Mouse (Mus musculus) spleen, postnatal 14 days (tissue): ENCODE measurements around the gene Hpf1.

ENCODE experiments used
- DNase-seq, 2 experiments: peaks; one replicate each; pipeline ENCODE4 v3.0.0; 2021 to 2022; ENCODE audit warnings: low spot score in 2 of 2

The Hpf1 gene

DNA sequence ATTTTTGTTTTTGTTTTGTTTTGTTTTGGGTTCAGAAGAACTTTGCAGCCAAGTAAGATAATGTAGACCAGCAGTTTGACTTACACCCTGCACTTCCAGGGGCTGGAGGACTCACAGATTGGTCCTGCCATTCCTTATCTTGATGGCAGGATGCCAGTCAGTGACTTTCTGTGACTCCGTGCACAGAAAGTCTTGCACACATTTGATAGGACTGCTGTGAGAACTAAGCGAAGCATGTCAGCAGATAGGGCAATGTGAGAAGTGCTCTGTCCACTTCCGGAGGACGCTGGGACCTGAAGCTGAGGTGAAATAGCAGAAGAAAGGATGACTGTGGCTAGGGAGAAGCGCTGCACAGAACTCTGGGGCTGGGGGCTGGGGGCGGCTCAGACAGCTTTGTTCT, 5.7 kb downstream of the Hpf1 start:
- DNase-seq = no peak

DNA sequence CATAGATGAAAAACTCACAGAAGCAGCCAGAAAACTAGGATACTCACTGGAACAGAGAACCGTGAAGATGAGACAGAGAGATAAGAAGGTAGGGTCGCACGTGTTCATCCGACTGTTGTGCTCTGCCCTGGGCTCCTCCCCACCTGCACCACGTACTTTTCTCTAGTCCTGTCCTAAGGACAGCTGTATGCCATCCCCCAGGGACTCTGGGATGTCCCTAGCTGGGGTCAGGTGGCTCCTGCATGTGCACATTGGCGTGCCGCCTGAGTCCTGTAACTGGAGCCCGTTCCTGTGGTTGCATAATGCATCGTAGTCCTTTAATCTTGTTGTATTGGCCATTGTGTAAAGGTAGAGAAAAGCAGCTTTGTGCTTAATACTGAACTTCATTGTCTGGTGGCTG, 9.9 kb downstream of the Hpf1 start:
- no peak for DNase-seq

DNA sequence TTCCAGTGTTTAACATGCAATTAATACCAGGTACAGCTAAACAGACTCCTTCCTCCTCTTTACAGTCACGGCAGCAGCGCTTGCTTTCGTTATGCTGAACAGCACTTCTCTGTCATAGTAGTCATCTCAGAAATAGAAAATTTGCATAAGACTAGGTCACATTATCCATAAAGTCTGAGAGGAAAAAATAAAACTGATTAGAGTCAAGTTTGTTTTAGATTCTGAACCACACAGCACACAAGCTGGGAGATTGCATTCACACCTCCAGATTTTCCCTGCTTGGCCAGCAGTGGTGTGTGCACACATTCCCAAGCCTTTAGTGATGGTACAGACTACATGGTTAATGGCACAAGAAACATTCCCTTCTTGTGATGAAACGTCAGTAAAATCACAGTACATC, 21.9 kb downstream of the Hpf1 start:
- DNase-seq = no peak

DNA sequence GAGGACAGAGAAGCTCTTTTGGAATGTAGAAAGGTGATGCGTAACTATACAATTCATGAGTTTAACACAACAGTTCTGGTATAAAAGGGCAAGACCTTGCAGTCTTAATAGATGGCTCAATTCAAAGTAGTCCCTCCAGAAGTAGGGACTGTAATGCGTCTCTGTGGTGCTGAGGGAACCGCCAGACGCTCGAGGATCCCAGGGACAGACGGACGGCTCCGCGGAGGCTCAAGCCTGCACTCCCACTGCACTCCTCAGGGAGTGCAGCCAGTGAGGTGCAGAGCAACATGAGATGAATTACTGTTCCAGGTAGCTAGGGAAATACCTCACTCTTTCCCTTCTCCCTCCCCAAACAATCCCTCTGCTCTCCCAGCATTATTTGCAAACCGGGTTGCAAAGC, 22.3 kb downstream of the Hpf1 start:
- DNase-seq = no peak

DNA sequence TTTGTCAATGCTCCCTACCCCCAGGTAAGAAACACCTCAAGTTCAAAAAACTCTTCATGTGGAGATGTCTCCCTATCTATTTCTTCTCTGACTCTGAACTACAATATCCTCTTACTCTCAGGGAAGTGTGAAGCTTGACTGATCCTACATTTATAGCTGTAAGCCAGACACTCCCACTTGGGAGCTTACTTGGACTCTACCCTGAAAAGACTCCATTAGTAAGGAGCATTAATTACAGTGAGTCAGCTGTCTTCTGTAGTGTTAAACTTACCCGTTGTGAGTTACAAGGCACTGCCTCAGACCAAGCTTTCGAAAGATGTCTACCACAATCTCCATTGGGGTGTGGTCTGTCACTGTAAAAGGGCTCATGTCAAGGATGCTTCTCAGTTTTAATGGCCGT, 28.9 kb downstream of the Hpf1 start:
- DNase-seq = no peak

DNA sequence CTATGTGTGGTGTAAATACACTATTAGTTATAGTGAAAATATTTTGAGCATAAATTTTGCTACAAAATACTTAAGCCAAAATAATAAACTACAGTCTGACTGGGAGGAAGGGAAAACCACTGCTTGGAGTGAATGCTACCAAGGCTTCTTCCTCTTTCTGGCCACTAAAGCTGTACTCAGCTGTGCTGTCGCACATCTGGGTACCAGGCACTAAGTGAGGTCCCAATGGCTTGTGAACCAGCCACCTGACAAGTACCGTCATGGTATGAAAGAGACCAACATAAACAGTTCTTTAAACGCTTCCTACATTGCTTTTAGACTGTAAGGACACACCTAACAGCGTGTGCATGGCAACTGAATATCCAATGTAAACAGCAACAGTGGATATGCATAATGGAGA, 30.0 kb downstream of the Hpf1 start:
- DNase-seq = no peak

DNA sequence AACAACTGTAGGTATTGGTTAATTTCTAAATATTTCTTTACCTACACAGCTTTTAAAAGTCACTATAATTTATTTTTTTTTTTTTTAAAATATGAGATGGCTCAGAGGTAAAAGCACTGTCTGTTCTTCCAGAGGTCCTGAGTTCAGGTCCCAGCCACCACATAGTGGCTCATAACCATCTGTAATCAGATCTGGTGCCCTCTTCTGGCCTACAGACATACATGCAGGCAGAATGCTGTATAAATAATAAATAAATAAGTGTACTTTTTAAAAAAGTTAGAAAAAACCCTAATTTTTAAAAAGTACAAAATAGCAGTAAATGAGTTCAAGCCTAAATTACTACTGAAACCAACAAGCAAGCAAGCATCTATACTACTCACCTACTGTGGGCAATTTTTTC, 43.4 kb downstream of the Hpf1 start:
- no peak for DNase-seq

DNA sequence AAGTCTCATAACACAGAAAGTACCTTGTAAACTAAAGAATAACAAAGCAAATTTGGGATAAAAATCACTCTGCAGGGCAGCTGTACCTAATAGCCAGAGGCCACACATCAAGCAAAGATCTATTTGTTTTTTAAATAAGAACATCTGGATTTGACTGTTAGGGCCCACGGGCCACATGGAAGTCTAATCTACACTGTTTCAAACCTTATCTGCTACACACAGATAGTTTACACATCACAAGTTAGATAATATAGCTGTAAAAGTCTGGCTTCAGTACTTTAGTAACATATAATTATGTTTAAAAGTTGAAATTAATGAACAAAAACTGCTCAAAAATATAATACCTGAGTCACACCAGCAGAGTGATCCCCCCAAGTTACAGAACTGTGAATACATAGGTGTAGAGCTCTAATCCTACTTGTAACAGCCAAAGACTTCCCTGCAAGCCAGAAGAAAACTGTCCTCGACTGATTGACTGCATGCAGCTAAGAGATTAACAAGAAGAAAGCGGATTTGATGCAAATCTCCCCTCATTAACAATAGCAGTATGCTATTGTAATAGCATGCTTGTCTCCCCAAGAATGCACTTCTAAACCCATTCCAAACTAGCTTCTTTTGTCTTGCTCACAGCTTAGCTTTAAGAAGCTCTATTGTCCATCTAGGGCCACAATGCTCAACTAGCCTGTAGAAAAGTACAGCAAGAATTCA, 48.7 kb downstream of the Hpf1 start:
- no peak for DNase-seq

DNA sequence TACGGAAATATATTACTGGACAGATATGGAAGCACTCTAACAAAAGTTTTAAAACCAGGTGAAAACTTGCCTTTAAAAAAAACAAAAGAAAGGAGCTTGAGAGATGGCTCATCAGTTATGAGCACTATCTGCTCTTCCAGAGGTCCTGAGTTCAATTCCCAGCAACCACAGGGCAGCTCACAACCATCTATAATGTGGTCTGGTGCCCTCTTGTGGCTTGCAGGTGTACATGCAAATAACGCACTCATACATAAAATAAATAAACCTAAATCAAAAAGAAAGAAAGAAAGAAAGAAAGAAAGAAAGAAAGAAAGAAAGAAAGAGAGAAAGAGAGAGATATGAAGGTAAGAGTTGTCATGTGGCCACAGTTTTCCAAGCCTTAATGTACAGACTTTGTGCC, 52.6 kb downstream of the Hpf1 start:
- no peak for DNase-seq

DNA sequence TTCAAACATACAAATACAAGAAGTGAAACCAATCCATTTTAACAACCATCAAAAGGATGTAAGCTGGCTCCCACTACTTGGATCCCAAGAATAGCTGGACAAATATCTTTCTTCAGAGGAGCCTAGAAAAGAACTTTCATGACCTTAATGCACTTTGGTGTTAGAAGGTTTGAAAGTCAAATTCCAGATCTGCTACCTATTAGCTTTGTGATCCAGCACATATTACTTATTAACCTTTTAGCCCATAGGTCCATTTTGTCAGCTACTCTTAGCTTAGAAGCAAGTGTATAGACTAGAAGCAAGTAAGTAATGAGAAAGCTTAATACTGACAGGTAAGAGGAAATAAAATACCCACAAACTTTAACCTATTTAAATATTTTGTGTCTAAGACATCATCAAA, 57.3 kb downstream of the Hpf1 start:
- DNase-seq = no peak

DNA sequence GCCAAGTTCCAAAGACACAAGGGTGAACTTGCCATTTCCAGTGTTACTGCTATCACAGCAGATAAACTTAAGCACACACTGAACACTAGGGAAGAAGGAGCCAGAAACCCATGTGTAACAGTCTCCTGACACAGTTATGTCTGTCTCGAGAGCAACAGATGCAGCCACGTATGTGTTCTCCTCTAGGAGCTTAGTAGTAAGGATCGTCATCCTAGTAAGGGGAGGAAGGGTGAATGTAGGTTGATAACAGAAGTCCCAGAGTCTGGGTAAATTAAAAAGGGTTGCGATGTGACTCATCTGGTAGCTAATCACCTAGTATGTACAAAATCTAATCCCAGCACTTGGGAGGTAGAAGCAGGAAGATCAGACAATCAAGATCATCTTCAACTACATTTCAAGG, 59.6 kb downstream of the Hpf1 start:
- no peak for DNase-seq

DNA sequence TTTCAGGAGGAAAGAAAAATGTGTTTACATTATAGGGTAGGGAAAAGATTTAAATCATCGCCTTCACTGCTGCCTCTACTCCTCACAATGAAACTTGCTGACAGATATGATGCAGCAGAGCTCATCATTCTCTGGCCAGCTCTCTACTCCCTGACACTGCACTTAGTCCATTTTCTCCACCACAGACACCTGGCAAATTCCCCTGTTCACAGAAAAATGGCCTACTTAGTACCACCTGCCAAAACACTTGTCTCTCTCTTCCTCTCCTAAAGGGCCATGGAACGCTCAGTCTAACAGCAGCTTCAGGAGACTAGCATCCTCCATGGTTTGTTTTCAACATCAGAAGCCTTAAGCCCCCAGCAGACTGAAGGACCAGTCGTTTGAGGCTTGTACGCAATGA, 61.1 kb downstream of the Hpf1 start:
- DNase-seq = no peak

DNA sequence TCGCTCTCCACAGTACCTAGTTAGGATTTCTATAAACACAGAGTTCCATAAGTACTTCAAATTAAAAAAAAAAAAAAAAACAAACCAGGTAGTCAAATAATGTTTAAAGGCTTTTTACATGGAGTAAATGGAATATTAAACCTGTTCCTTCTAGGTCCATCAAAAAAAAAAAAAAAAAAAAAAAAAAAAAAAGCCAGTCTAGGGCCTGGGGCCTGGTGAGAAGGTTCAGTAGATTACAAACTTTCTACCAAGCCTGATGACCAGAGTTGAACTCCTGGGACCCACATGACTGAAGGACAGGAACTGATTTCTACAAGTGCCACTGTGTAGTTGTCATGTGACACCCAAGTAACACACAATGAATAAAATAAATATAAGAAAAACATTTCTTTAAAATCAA, 61.5 kb downstream of the Hpf1 start:
- DNase-seq = no peak

DNA sequence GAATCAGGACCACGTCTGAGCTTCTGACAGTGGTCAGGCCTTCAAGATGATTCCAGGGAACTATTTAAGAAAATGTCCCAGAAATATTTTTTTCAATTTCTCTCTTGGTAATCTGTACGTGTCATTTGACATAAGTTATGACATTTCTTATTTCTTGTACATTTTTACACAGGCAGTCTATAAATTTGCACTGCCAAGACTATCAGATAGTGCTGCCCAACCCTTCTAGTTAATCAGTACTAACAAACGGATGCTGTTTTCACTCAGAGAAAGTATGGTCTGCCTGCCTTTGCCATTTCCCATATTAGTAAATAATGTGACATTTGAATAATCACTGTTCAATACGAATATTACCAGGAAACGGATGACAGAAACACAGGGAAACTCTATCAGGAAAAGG, 62.6 kb downstream of the Hpf1 start:
- DNase-seq = no peak

DNA sequence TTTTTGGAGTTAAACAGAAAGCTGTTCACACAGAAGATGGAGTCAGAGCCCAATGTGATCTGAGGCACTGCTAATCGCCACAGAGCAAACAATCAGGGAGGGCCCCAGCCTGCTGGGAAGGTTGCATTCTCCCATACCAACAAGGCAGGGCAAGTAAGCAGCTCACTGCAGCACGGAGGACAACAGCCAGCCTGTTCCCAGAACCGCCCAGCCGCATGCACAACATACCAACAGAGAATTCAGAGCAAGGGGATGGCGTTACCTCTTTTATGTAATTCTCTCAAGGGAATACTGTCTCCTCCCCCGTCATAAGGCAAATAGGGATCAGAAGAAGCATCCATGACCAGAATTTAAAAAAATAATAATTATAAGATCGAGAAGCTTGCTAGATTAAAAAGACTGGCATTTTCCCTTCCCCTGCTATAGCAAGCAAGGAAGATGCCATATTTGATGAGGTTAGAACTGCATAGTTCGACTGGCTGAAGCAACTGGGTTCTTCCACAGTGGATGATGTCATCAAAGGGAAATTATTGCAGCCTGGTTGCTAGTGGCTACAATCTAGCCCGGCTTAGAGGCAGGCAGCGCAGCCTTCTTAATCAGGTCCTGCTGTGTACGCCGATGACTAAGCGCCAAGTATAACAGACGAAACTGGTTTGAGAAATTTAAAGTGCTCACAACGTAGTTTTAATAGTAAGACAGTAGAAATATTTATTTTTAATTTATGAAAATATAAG, 64.2 kb downstream of the Hpf1 start:
- peak; percentile 40 to 59 for DNase-seq

DNA sequence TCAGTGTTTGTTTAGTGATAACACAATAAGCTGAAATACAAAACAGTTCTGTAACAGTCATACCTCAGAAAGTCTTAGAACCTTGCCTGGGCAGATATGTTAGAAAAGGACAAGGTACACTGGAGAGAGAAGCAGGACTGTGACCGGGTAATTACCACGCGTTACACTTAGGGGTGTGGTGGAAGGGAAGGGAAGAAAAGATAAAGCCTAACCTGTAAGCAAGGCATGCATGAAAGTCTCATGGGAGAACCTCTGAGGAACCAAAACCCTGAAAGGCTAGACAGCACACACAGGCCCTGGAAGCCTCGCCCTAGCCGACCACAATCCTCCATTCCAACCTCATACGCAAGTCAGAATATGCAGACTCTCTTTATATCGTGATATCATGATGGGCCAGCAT, 66.6 kb downstream of the Hpf1 start:
- DNase-seq = no peak
